Mouse (Mus musculus) thymus, postnatal 10 days (tissue): ENCODE results near the gene Hecw2.

Experiments used
- DNase-seq, 2 experiments: peaks; one replicate each; pipeline ENCODE4 v3.0.0; 2021; ENCODE audit warnings: low spot score in 2 of 2

Gene Hecw2

GRCm38 (mm10) chr1:53978514-53978831 lies 216.5 kb downstream of the Hecw2 start:
- DNase-seq: no peak

GRCm38 (mm10) chr1:53977806-53978513 lies 217.0 kb downstream of the Hecw2 start:
- no peak for DNase-seq

GRCm38 (mm10) chr1:53976721-53977120 lies 218.2 kb downstream of the Hecw2 start:
- DNase-seq: no peak

GRCm38 (mm10) chr1:53976100-53976499 lies 218.9 kb downstream of the Hecw2 start:
- no peak for DNase-seq

GRCm38 (mm10) chr1:53974941-53975340 lies 220.0 kb downstream of the Hecw2 start:
- no peak for DNase-seq

- no peak for DNase-seq
Observed at GRCm38 (mm10) chr1:53970326-53970977, 224.5 kb downstream of the Hecw2 start.

- DNase-seq: no peak
Observed at GRCm38 (mm10) chr1:53952395-53952794, 242.6 kb downstream of the Hecw2 start.

GRCm38 (mm10) chr1:53945815-53946214 lies 249.2 kb downstream of the Hecw2 start:
- DNase-seq: no peak

GRCm38 (mm10) chr1:53942468-53942867 lies 252.5 kb downstream of the Hecw2 start:
- no peak for DNase-seq

- DNase-seq: no peak
Observed at GRCm38 (mm10) chr1:53941528-53941927, 253.4 kb downstream of the Hecw2 start.

- no peak for DNase-seq
Observed at GRCm38 (mm10) chr1:53940268-53941017, 254.5 kb downstream of the Hecw2 start.

- DNase-seq: no peak
Observed at GRCm38 (mm10) chr1:53939291-53939690, 255.7 kb downstream of the Hecw2 start.

- no peak for DNase-seq
Observed at GRCm38 (mm10) chr1:53933308-53933707, 261.7 kb downstream of the Hecw2 start.

GRCm38 (mm10) chr1:53931314-53931713 lies 263.7 kb downstream of the Hecw2 start:
- DNase-seq: no peak

GRCm38 (mm10) chr1:53927605-53928004 lies 267.4 kb downstream of the Hecw2 start:
- peak in 1 of 2 experiments; percentile 37 for DNase-seq

- no peak for DNase-seq
Observed at GRCm38 (mm10) chr1:53925149-53925901, 269.6 kb downstream of the Hecw2 start.

- DNase-seq: no peak
Observed at GRCm38 (mm10) chr1:53911848-53912247, 283.1 kb downstream of the Hecw2 start.

- DNase-seq: no peak
Observed at GRCm38 (mm10) chr1:53910251-53910650, 284.7 kb downstream of the Hecw2 start.

GRCm38 (mm10) chr1:53909118-53909517 lies 285.9 kb downstream of the Hecw2 start:
- peak in 1 of 2 experiments; percentile 50 for DNase-seq

GRCm38 (mm10) chr1:53906175-53906574 lies 288.8 kb downstream of the Hecw2 start:
- DNase-seq: peak in 1 of 2 experiments; percentile 21

- DNase-seq: no peak
Observed at GRCm38 (mm10) chr1:53900416-53900815, 294.6 kb downstream of the Hecw2 start.

GRCm38 (mm10) chr1:53894299-53894698 lies 300.7 kb downstream of the Hecw2 start:
- no peak for DNase-seq
